Mouse (Mus musculus) heart, embryonic 10.5 days (tissue): ENCODE results near the gene Fignl2. TPM values are rescaled to one million over a fixed set of nuclear protein-coding genes. Genes with fewer than 3 reads are reported as not detected.
A peak's percentile ranks its signal among the peaks of the same experiment; 100 is the strongest.

ENCODE experiments used
- DNase-seq: peaks from one replicate; pipeline ENCODE4 v3.0.0-alpha.2; 2017; ENCODE audit warnings: low spot score
- H3K27ac ChIP-seq: fragments of 300-500 bp; sonication (generic); 2 replicates; pipeline ENCODE4 v1.5.1; 2016; ENCODE audit warnings: mild to moderate bottlenecking
- H3K27me3 ChIP-seq: fragments of 300-500 bp; sonication (generic); 2 replicates; pipeline ENCODE4 v1.6.1; 2016; ENCODE audit warnings: mild to moderate bottlenecking; ENCODE audit not compliant: poor library complexity, insufficient read depth, severe bottlenecking
- H3K36me3 ChIP-seq: fragments of 300-500 bp; sonication (generic); 2 replicates; pipeline ENCODE4 v1.6.1; 2016; ENCODE audit warnings: mild to moderate bottlenecking, moderate library complexity
- H3K4me1 ChIP-seq: fragments of 300-500 bp; sonication (generic); 2 replicates; pipeline ENCODE4 v1.6.1; 2016; ENCODE audit warnings: mild to moderate bottlenecking
- H3K4me3 ChIP-seq: fragments of 300-500 bp; sonication (generic); 2 replicates; pipeline ENCODE4 v1.5.1; 2016; ENCODE audit warnings: mild to moderate bottlenecking, moderate library complexity
- H3K9me3 ChIP-seq: fragments of 300-500 bp; sonication (generic); 2 replicates; pipeline ENCODE4 v1.6.1; 2016; ENCODE audit warnings: mild to moderate bottlenecking, moderate library complexity
- WGBS: fragments of 180-500 bp; shearing (Covaris S2); methylation state at CpG from one replicate; pipeline ENCODE4 v1.1.7; 2016; 5-methylcytosine and 5-hydroxymethylcytosine counted together
- polyA plus RNA-seq: library from polyadenylated mRNA; unstranded; fragments of >200 nt; fragmentation: Nextera tagmentation; extraction: Ambion mirVana; gene quantifications from 2 replicates; pipeline ENCODE4 v1.2.1, GENCODE M21; 2016

Fignl2 gene
- polyA plus RNA-seq, 1 experiment from 2014 or later: 0.60 TPM

DNA sequence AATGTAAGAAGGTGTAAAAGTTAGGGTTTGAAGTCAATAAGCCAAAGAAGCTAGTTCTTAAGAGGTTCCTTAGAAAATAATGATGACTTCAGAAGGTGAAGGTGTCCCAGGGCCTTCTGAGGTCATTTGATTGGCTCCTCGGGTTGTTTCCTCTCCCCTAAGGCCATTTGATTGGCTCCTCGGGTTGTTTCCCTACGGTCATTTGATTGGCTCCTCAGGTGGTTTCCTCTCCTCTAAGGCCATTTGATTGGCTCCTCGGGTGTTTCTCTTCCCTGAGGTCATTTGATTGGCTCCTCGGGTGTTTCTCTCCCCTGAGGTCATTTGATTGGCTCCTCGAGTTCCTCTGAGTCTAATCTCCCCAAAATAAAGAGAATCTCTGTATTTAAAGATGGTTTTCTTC lies 67.0 kb downstream of the Fignl2 start:
- WGBS: 74% methylated on average over 6 of the region's 6 CpGs
- peaks cover 8% of the 10 kb centered on the region for H3K4me1 ChIP-seq
- no peak overlapping the region for H3K4me3 ChIP-seq
- H3K27me3 ChIP-seq: peaks cover 29% of the 10 kb centered on the region
- H3K27ac ChIP-seq: no peak overlapping the region
- no peaks in the 10 kb centered on the region for H3K9me3 ChIP-seq
- no peak for DNase-seq
- H3K36me3 ChIP-seq: no peaks in the 10 kb centered on the region

DNA sequence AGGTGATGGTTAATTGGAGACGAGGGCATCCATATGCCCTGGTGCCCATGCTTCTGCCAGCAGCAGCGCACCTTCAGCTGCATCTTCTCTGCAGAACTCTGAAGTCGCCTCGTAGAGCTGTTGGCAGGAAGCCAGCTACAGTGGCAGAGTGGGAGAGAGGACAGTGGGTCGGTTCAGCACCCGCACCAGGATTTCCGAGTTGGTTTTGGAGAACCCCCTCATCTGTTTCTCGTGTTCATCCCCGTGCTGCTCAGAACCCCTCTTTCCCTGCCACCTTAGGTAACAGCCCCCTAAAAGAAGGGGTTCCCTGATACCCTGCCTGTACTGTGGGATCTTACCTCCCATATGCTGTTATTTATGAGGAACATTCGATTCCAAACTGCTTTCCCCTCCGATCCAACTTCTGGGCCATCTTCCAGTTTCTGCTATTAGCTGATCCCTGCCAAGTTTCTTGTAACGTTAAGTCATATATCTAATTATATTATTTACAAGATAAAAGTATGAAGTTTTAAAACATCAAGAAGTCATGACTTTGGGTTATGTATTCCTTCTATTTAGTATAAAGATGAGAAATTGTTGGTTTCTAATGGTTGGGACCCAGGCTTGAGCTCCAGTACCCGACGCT lies 69.9 kb downstream of the Fignl2 start:
- DNase-seq: no peak
- Histone ChIP-seq H3K4me3 (no peak overlapping the region), H3K9me3 (no peaks in the 10 kb centered on the region), H3K4me1 (peaks cover 18% of the 10 kb centered on the region), H3K27me3 (peaks cover 23% of the 10 kb centered on the region), H3K27ac (no peak overlapping the region), H3K36me3 (no peaks in the 10 kb centered on the region)
- WGBS: 84% methylated on average over 14 of the region's 14 CpGs

DNA sequence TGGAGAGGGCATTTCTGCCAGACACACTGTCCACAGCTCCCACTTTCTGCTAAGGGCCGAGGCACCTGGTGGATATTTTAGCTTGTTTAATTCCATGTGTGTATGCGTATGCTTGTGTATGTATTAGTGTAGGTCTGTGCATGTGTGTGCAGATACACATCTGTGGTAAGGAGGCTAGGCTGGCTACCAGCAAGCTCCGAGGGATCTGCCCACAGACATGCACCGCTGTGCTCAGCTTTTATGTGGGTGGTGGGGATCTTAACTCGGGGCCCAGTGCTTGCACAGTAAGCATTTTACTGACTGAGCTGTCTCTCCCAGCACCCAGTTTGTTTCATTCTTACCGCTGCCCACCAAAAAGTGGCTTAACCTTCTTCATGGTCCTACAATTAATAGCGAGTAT lies 71.1 kb downstream of the Fignl2 start:
- WGBS: 72% methylated on average over 7 of the region's 7 CpGs
- H3K36me3 ChIP-seq: no peaks in the 10 kb centered on the region
- H3K27ac ChIP-seq: no peak overlapping the region
- H3K4me3 ChIP-seq: peak overlapping the region; percentile 61
- peaks cover 23% of the 10 kb centered on the region for H3K27me3 ChIP-seq
- DNase-seq: no peak
- peaks cover 18% of the 10 kb centered on the region for H3K4me1 ChIP-seq
- no peaks in the 10 kb centered on the region for H3K9me3 ChIP-seq

DNA sequence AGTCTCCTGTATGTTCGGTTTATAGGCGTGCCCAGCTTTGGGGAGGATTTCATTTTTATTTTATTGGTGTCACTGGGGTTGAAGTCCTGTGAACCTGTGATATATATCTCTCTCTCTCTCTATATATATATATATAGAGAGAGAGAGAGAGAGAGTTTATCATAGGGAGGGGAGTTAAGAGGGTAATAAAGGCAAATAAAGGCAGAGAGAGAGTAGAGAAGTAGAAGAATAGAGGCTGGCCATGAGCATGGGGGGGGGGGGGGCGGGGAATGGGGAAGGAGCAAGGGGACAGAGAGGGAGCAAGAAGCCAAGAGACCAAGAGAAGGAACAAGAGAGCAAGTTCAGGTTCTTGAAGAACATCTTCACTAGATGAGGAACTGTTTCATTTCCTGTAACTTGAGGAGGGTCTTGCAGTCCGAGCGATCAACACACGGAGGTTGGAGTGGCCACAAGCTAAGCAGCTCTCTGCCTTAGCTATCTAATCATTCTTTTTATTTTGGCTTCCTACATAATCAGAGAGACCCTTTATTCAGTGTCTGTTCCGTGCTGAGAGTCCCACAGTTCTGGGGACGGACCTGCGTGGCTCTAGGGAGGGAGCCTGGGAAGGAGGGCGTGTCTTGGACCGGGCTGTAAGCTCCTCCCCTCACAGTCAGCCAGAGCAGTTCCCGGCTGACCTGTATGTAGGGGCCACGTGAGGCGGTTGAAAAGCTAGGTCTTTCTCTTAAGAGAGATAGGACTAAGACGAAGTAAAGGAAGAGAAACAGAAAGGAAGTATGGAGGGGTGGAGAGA lies 71.9 kb downstream of the Fignl2 start:
- no peak for DNase-seq
- peak overlapping the region; percentile 61 for H3K4me3 ChIP-seq
- no peak overlapping the region for H3K27ac ChIP-seq
- peaks cover 23% of the 10 kb centered on the region for H3K27me3 ChIP-seq
- peaks cover 18% of the 10 kb centered on the region for H3K4me1 ChIP-seq
- no peaks in the 10 kb centered on the region for H3K9me3 ChIP-seq
- WGBS: 13% methylated on average over 14 of the region's 15 CpGs
- H3K36me3 ChIP-seq: no peaks in the 10 kb centered on the region

DNA sequence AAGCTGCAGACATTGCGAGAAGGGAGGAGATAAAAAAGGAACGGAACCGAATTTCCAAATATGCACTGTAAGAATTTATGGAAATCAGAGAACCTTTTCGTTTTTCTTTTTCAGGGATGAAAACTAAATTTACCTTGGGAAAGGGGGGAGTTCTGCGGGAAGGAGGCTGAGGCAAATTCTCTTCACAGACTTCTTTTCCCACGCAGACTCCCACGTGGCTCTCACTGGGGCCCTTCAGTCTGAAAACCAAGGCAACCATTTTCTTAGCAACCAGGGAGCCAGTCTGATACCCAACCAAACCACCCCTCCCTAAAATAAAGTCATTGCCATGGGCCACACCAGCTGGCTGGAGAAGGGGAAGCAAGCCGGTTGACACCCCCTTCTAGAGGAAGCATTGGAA lies 72.7 kb downstream of the Fignl2 start:
- WGBS: 78% methylated on average over 8 of the region's 8 CpGs
- no peak overlapping the region for H3K27ac ChIP-seq
- peaks cover 23% of the 10 kb centered on the region for H3K27me3 ChIP-seq
- H3K4me1 ChIP-seq: peaks cover 18% of the 10 kb centered on the region
- no peaks in the 10 kb centered on the region for H3K36me3 ChIP-seq
- no peak overlapping the region for H3K4me3 ChIP-seq
- DNase-seq: no peak
- no peaks in the 10 kb centered on the region for H3K9me3 ChIP-seq

DNA sequence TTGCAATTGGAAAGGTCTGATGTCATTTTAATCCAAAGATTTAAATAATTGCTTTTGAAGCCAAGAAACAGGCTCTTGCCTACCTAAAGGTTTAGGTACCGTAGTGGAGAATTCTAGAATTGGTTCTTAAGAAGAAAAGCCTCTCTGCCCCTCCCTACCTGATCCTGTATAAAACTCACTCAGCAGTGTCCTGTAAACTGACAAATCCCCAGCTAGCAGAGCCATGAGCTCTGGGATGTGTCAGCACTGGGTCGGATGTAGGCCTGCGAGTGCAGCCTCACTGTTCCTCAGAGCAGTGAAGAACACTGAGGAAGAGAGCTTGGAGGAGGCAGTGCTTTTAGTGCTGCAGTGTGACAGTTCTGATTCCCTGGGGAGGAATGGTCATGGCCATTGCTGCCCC lies 73.8 kb downstream of the Fignl2 start:
- no peak overlapping the region for H3K4me3 ChIP-seq
- no peak for DNase-seq
- H3K27me3 ChIP-seq: peaks cover 23% of the 10 kb centered on the region
- H3K27ac ChIP-seq: no peak overlapping the region
- H3K36me3 ChIP-seq: no peaks in the 10 kb centered on the region
- 66% methylated on average over 3 of the region's 3 CpGs for WGBS
- H3K9me3 ChIP-seq: no peaks in the 10 kb centered on the region
- H3K4me1 ChIP-seq: peaks cover 18% of the 10 kb centered on the region

DNA sequence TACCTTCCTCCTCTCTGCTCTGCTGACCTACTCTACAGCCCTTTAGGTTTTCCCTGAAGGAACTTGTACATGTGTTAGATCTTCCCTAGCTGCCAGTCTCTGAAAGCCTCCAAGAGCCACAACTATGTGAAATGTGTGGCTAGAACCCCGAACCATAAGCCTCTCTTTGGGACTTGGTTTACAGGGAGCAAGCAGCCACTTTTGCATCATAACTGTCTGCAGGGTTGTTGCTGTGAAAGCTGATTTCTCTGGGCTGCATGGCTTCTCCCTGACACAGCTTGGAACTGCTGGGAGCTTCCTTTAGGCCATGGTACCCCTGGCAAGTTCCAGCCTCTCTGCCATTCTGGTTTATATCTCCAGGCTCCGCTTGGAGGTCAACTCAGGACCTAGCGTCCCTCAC lies 75.9 kb downstream of the Fignl2 start:
- 80% methylated on average over 3 of the region's 3 CpGs for WGBS
- Histone ChIP-seq H3K4me1 (peaks cover 18% of the 10 kb centered on the region), H3K36me3 (no peaks in the 10 kb centered on the region), H3K27ac (no peak overlapping the region), H3K9me3 (no peaks in the 10 kb centered on the region), H3K27me3 (peaks cover 11% of the 10 kb centered on the region), H3K4me3 (no peak overlapping the region)
- no peak for DNase-seq

DNA sequence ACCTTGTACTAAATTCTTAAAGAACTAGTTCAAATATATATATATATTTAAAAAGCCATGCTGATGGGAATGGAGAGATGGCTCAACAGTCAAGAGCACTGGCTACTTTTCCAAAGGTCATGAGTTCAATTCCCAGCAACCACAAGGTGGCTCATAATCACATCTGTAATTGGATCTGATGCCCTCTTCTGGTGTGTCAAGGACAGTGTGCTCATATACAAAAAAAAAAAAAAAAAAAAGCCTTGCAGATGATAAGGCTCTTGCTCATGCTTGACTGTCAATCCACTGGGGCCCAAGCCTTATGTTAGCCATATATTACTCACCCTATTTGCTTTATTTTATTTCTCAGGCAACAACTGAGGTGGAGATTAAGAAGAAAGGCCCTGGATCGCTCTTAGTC lies 76.7 kb downstream of the Fignl2 start:
- DNase-seq: no peak
- H3K36me3 ChIP-seq: no peaks in the 10 kb centered on the region
- H3K4me1 ChIP-seq: peaks cover 11% of the 10 kb centered on the region; the same call in 1 of the 2 replicates
- H3K27me3 ChIP-seq: peaks cover 10% of the 10 kb centered on the region; the same call in 1 of the 2 replicates
- no peak overlapping the region for H3K4me3 ChIP-seq
- H3K27ac ChIP-seq: no peak overlapping the region
- no peaks in the 10 kb centered on the region for H3K9me3 ChIP-seq
- 90% methylated on average over 1 of the region's 1 CpGs for WGBS

Other genes with a start within 250 kb of the Fignl2 start
- gene Scn8a, start 208.7 kb downstream of the Fignl2 start, polyA plus RNA-seq: 0.70 and 2.0 TPM in 2 replicates
- gene Gm47841, start 31.2 kb downstream of the Fignl2 start, polyA plus RNA-seq: not detected in 2 replicates
- not detected in 2 replicates for gene Ankrd33, start 37.2 kb upstream of the Fignl2 start, polyA plus RNA-seq
- gene Acvrl1, start 50.0 kb upstream of the Fignl2 start, polyA plus RNA-seq: 2.7 and 5.2 TPM in 2 replicates
- 5.4 and 5.6 TPM in 2 replicates for gene Acvr1b, start 95.5 kb upstream of the Fignl2 start, polyA plus RNA-seq
- 3.4 and 5.0 TPM in 2 replicates for gene Grasp, start 145.6 kb upstream of the Fignl2 start, polyA plus RNA-seq
- 8.0 and 13.0 TPM in 2 replicates for gene Nr4a1, start 175.7 kb upstream of the Fignl2 start, polyA plus RNA-seq
- 59.5 and 77.0 TPM in 2 replicates for gene Atg101, start 205.7 kb upstream of the Fignl2 start, polyA plus RNA-seq
- 0.49 and 1.8 TPM in 2 replicates for gene 6030408B16Rik, start 214.6 kb upstream of the Fignl2 start, polyA plus RNA-seq